Mouse (Mus musculus): Measurements from ENCODE around the gene H2al2a. TPM values are rescaled to one million over a fixed set of nuclear protein-coding genes. Genes with fewer than 3 reads are reported as not detected.
"Not testable (repeated sequence)": the region's sequence is repeated elsewhere in the genome, so short reads cannot be mapped to it uniquely, and the experiment has no call there.

The H2al2a gene
- total RNA-seq, 4 experiments from 2014 or later: not detected

- DNase-seq: no peak
Measured at GRCm38 (mm10) chr2:17973868-17974440, 22.8 kb downstream of the H2al2a start.

- no peak for DNase-seq
Measured at GRCm38 (mm10) chr2:17973246-17973645, 23.5 kb downstream of the H2al2a start.

GRCm38 (mm10) chr2:17972843-17973242 is 23.9 kb downstream of the H2al2a start:
- no peak for DNase-seq

GRCm38 (mm10) chr2:17971407-17971806 is 25.4 kb downstream of the H2al2a start:
- DNase-seq: no peak

- no peak for DNase-seq
Measured at GRCm38 (mm10) chr2:17970662-17971061, 26.1 kb downstream of the H2al2a start.

GRCm38 (mm10) chr2:17970187-17970586 is 26.6 kb downstream of the H2al2a start:
- DNase-seq: no peak

GRCm38 (mm10) chr2:17968571-17968970 is 28.2 kb downstream of the H2al2a start:
- DNase-seq: no peak

- DNase-seq: not testable (repeated sequence)
Measured at GRCm38 (mm10) chr2:17968037-17968436, 28.7 kb downstream of the H2al2a start.

- no peak for DNase-seq
Measured at GRCm38 (mm10) chr2:17959501-17959900, 37.3 kb downstream of the H2al2a start.

- DNase-seq: no peak
Measured at GRCm38 (mm10) chr2:17946875-17947274, 49.9 kb downstream of the H2al2a start.

Other genes with a start within 250 kb of the H2al2a start
- 1 to 10 TPM; 1.1 to 2.4 (median 1.4) TPM for gene A930004D18Rik, start 40.8 kb upstream of the H2al2a start, total RNA-seq (2022)
- 1 to 10 TPM; 2.0 to 5.2 (median 3.5) TPM for gene Skida1, start 52.1 kb upstream of the H2al2a start, total RNA-seq (2022)
- gene Mllt10, start 58.3 kb upstream of the H2al2a start, total RNA-seq (2022): 10 to 100 TPM; 38.8 to 84.1 (median 45.1) TPM

Data from adrenal gland, adult 8-10 months (tissue).